Mouse (Mus musculus): ENCODE measurements at regions not wholly inside any gene's neighbourhood (a gene's known extent, or its start where the extent isn't known, plus 50 kb on each side); places are given as distances from the start of the nearest gene placed in this dataset.

DNA sequence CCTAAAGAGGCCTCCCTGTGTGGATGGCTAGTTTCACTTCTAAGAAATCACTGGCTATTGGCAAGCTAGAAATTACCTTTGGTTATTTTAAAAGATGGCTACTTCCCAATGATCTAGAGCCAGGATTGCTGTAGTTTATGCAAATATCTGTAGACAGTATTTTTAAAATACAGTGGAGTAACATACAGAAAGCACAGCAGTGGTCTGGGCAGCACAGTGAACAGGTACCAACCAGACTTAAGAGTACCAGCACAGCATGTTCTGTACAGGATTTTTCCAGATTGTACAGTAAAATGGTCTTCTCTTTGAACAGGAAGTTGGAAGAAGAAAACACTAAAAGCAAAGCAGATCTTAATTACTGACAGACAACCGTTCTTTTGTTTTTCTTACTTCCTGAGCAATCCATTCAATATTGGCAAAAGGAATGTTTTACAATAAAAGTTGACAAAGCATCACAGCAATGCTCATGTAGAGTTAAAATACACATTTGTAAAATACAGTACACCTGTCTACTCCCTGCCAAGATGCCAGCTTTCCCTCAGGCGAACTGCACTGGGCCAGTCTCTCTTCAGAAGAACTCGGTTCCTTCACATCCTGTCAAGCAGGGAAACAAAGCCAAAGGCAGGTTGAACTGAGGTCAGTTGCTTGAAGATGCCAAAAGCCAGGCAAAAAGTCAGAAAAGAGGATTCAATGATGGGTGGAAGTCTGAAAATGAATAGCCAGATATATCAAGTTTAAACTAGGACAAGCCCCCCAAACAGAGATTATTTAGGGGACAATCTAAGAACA is 62.0 kb upstream of the Cul1 start:
- no peak for TF ChIP-seq GATA1 (IDR thresholded peaks at IDR 0.05; ENCODE audit: borderline replicate concordance, low read length)
- TF ChIP-seq FLI1 (IDR thresholded peaks at IDR 0.05; ENCODE audit: low read length), result no peak
